ENCODE assay signal across 17 mouse cellular contexts in the genomic region with DNA sequence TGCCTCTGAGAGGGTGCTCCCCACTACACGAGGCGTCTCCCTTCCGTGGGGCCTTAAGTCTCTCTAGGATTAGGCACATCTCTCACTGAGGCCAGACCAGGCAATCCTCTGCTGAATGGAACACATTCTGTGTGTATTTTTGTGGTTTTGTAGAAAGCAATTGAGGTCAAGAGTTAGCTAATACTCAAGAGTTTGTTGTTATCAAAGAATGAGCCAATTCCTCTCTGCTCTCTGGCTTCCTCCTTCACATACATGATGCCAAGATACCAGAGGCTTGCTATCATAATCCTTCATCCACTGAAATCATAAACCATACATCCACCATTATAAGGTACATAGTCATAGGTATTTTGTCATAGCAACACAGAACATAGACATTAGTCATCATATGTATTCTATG. TPM values are rescaled to one million over a fixed set of nuclear protein-coding genes. Genes with fewer than 3 reads are reported as not detected.
DNase-seq lines count a peak whose midpoint lies in the region; ATAC-seq lines count a peak whose summit lies in the region.
"Had no signal": no experiment of that assay in that cellular context is flagged by ENCODE, and none has a peak within 500 bp of the region (broad histone marks: within the 10 kb centered on the region; RNA-seq: fewer than 3 reads in every experiment).

No protein-coding gene starts in this region.

- ATAC-seq in granulocyte monocyte progenitor cell, adult 5-6 weeks (replicated peaks; ENCODE audit: poor library complexity, severe bottlenecking), result peak; percentile 82
- ATAC-seq in megakaryocyte progenitor cell, adult 5-6 weeks (replicated peaks; ENCODE audit: poor library complexity), result peak; percentile 68
- ATAC-seq: forebrain, embryonic 14.5 days; forebrain, embryonic 16.5 days had no signal

- peak; percentile 73 for DNase-seq in 416B (ENCODE audit: low read depth)
- DNase-seq in ovary, postnatal 36 days (ENCODE audit: low spot score), result no peak
- no peak for DNase-seq in adrenal gland, adult (ENCODE audit: inconsistent age in 2 of 2, low spot score in 1 of 2)
- DNase-seq: adrenal gland, adult 8-10 months; adrenal gland, postnatal 14 days; adrenal gland, postnatal 36 days; cerebellum, adult 11-12 months; cerebellum, adult 2 months; cerebellum, adult 9-10 months; cerebellum, postnatal 10 days; cerebellum, postnatal 25 days; embryo, embryonic 11 days had no signal

RNA-seq across cellular contexts. Expression of a gene that starts 6.1 kb away (rescaled TPM):
- total RNA-seq in granulocyte monocyte progenitor cell, adult 5-6 weeks (2014; fragmentation: Nextera tagmentation), result 53.2 and 97.3 TPM in 2 replicates
- total RNA-seq in granulocyte monocyte progenitor cell, adult 5-6 weeks (2017), result 88.2 and 125 TPM in 2 replicates
- total RNA-seq in megakaryocyte progenitor cell, adult 5-6 weeks (2015), result 94.2 and 95.1 TPM in 2 replicates
- 105 and 160 TPM in 2 replicates for total RNA-seq in megakaryocyte progenitor cell, adult 5-6 weeks (2017)
- total RNA-seq: MEL had no signal
